Mouse (Mus musculus) hindbrain, embryonic 14.5 days (tissue): ENCODE results near the gene Gm32742. TPM values are rescaled to one million over a fixed set of nuclear protein-coding genes. Genes with fewer than 3 reads are reported as not detected.

Experiments
- ATAC-seq: fragments of 200-750 bp; cut with Nextera tagmentation; 2 replicates; pipeline ENCODE4 v1.8.0; 2017; ENCODE audit warnings: moderate number of reproducible peaks, mild to moderate bottlenecking, moderate TSS enrichment, moderate library complexity; ENCODE audit not compliant: low FRiP score
- DNase-seq: peaks from one replicate; pipeline ENCODE4 v3.0.0-alpha.2; 2015; ENCODE audit warnings: low spot score
- H3K27ac ChIP-seq: fragments of 300-500 bp; sonication (generic); 2 replicates; pipeline ENCODE4 v1.5.1; 2014; ENCODE audit warnings: mild to moderate bottlenecking, moderate library complexity
- H3K27me3 ChIP-seq: fragments of 300-500 bp; sonication (generic); 2 replicates; pipeline ENCODE4 v1.6.1; 2014; ENCODE audit warnings: mild to moderate bottlenecking, low read length, mixed read lengths; ENCODE audit not compliant: control insufficient read depth, insufficient read depth
- H3K36me3 ChIP-seq: fragments of 300-500 bp; sonication (generic); replicated peaks from 2 replicates; pipeline ENCODE4 v1.6.1; 2014; ENCODE audit not compliant: control insufficient read depth, insufficient read depth
- H3K4me1 ChIP-seq: fragments of 300-500 bp; sonication (generic); replicated peaks from 2 replicates; pipeline ENCODE4 v1.6.1; 2014; ENCODE audit warnings: antibody characterized with exemption, low read length, mixed read lengths; ENCODE audit not compliant: control insufficient read depth, insufficient read depth
- H3K4me2 ChIP-seq: fragments of 300-500 bp; sonication (generic); replicated peaks from 2 replicates; pipeline ENCODE4 v1.6.1; 2014; ENCODE audit warnings: mild to moderate bottlenecking, moderate library complexity
- H3K4me3 ChIP-seq: fragments of 300-500 bp; sonication (generic); replicated peaks from 2 replicates; pipeline ENCODE4 v1.5.1; 2014; ENCODE audit warnings: mild to moderate bottlenecking, low read length
- H3K9ac ChIP-seq: fragments of 300-500 bp; sonication (generic); 2 replicates; pipeline ENCODE4 v1.6.1; 2014
- H3K9me3 ChIP-seq: fragments of 300-500 bp; sonication (generic); 2 replicates; pipeline ENCODE4 v1.6.1; 2016; ENCODE audit warnings: low read length; ENCODE audit not compliant: control insufficient read depth
- WGBS: fragments of 180-500 bp; shearing (Covaris S2); extraction: QIAGEN DNeasy Blood & Tissue Kit; methylation state at CpG from one replicate; pipeline ENCODE4 v1.1.7; 2014; 5-methylcytosine and 5-hydroxymethylcytosine counted together
- polyA plus RNA-seq: library from polyadenylated mRNA; unstranded; fragments of >200 nt; fragmentation: Nextera tagmentation; extraction: Ambion mirVana; gene quantifications from 2 replicates; pipeline ENCODE4 v1.2.1, GENCODE M21; 2014

The Gm32742 gene
- polyA plus RNA-seq, result not detected in 2 replicates

- ATAC-seq (no peak), DNase-seq (no peak)
- H3K4me1 ChIP-seq, result no peaks in the 10 kb centered on the region
- H3K4me3 ChIP-seq, result no peak within 1 kb of the TSS
- H3K4me2 ChIP-seq, result no peak within 1 kb of the TSS
- H3K9ac ChIP-seq, result no peak within 1 kb of the TSS
- no peak within 1 kb of the TSS for H3K27ac ChIP-seq
- 54% methylated on average over 6 of the region's 6 CpGs for WGBS
- no peaks in the 10 kb centered on the region for H3K36me3 ChIP-seq
- H3K9me3 ChIP-seq, result no peaks in the 10 kb centered on the region
- no peaks in the 10 kb centered on the region for H3K27me3 ChIP-seq
These were observed at the start of gene Gm32742 for GRCm38 (mm10) chr9:51165312-51166180. Gene Gm32742, minus strand, starts transcription at chr9:51165517.

- no peaks in the 10 kb centered on the region for H3K27me3 ChIP-seq
- no peak for ATAC-seq
These were observed 48.5 kb upstream of the Gm32742 start for GRCm38 (mm10) chr9:51213729-51214237.

GRCm38 (mm10) chr9:51213023-51213728, 47.9 kb upstream of the Gm32742 start, which contains the start of gene Pou2af1:
Gene Pou2af1, plus strand, starts transcription at chr9:51213708.
- Histone ChIP-seq H3K27me3 (no peaks in the 10 kb centered on the region), H3K4me2 (no peak within 1 kb of the TSS), H3K9me3 (no peaks in the 10 kb centered on the region), H3K9ac (no peak within 1 kb of the TSS), H3K36me3 (no peaks in the 10 kb centered on the region), H3K4me3 (no peak within 1 kb of the TSS), H3K4me1 (no peaks in the 10 kb centered on the region), H3K27ac (no peak within 1 kb of the TSS)
- ATAC-seq (no peak), DNase-seq (no peak)
- WGBS, result 81% methylated on average over 20 of the region's 20 CpGs

More at GRCm38 (mm10) chr9:51213729-51214237, 48.5 kb upstream of the Gm32742 start:
- Histone ChIP-seq H3K4me1 (no peaks in the 10 kb centered on the region), H3K9ac (no peak overlapping the region), H3K9me3 (no peaks in the 10 kb centered on the region), H3K36me3 (no peaks in the 10 kb centered on the region), H3K27ac (no peak overlapping the region), H3K4me3 (no peak overlapping the region), H3K4me2 (no peak overlapping the region)
- no peak for DNase-seq
- WGBS, result 96% methylated on average over 6 of the region's 6 CpGs

- Histone ChIP-seq H3K4me3 (no peak overlapping the region), H3K27me3 (no peaks in the 10 kb centered on the region), H3K4me2 (no peak overlapping the region), H3K9me3 (no peaks in the 10 kb centered on the region), H3K27ac (no peak overlapping the region), H3K9ac (no peak overlapping the region), H3K4me1 (no peaks in the 10 kb centered on the region), H3K36me3 (no peaks in the 10 kb centered on the region)
- no peak for DNase-seq
- no peak for ATAC-seq
- whole genome bisulfite sequencing, result 66% methylated on average over 6 of the region's 6 CpGs
These were observed 45.9 kb upstream of the Gm32742 start for GRCm38 (mm10) chr9:51211191-51211590.

GRCm38 (mm10) chr9:51208974-51209332, 43.6 kb upstream of the Gm32742 start:
- Histone ChIP-seq H3K36me3 (no peaks in the 10 kb centered on the region), H3K9ac (no peak overlapping the region), H3K27me3 (no peaks in the 10 kb centered on the region), H3K9me3 (no peaks in the 10 kb centered on the region), H3K4me1 (no peaks in the 10 kb centered on the region), H3K4me2 (no peak overlapping the region), H3K4me3 (no peak overlapping the region), H3K27ac (no peak overlapping the region)
- DNase-seq (no peak), ATAC-seq (no peak)
- WGBS, result 86% methylated on average over 2 of the region's 2 CpGs

- DNase-seq, result no peak
- Histone ChIP-seq H3K27ac (no peak overlapping the region), H3K27me3 (no peaks in the 10 kb centered on the region), H3K9me3 (no peaks in the 10 kb centered on the region), H3K4me3 (no peak overlapping the region), H3K4me1 (no peaks in the 10 kb centered on the region), H3K9ac (no peak overlapping the region), H3K4me2 (no peak overlapping the region), H3K36me3 (no peaks in the 10 kb centered on the region)
- no peak for ATAC-seq
- WGBS, result 71% methylated on average over 4 of the region's 4 CpGs
These were observed 29.5 kb upstream of the Gm32742 start for GRCm38 (mm10) chr9:51194790-51195189.

GRCm38 (mm10) chr9:51190655-51191054, 25.3 kb upstream of the Gm32742 start:
- Histone ChIP-seq H3K36me3 (no peaks in the 10 kb centered on the region), H3K27ac (no peak overlapping the region), H3K4me2 (no peak overlapping the region), H3K4me1 (no peaks in the 10 kb centered on the region), H3K9me3 (no peaks in the 10 kb centered on the region), H3K4me3 (no peak overlapping the region), H3K27me3 (no peaks in the 10 kb centered on the region), H3K9ac (no peak overlapping the region)
- DNase-seq (no peak), ATAC-seq (no peak)
- WGBS, result 88% methylated on average over 3 of the region's 3 CpGs

GRCm38 (mm10) chr9:51185871-51186270, 20.6 kb upstream of the Gm32742 start:
- ATAC-seq, result no peak
- H3K27me3 ChIP-seq, result no peaks in the 10 kb centered on the region
- H3K9ac ChIP-seq, result no peak overlapping the region
- H3K4me3 ChIP-seq, result no peak overlapping the region
- no peaks in the 10 kb centered on the region for H3K4me1 ChIP-seq
- no peaks in the 10 kb centered on the region for H3K36me3 ChIP-seq
- no peak overlapping the region for H3K27ac ChIP-seq
- H3K9me3 ChIP-seq, result no peaks in the 10 kb centered on the region
- no peak overlapping the region for H3K4me2 ChIP-seq
- no peak for DNase-seq
- WGBS, result 79% methylated on average over 5 of the region's 5 CpGs

GRCm38 (mm10) chr9:51185386-51185785, 20.1 kb upstream of the Gm32742 start:
- H3K4me1 ChIP-seq, result no peaks in the 10 kb centered on the region
- no peaks in the 10 kb centered on the region for H3K9me3 ChIP-seq
- H3K36me3 ChIP-seq, result no peaks in the 10 kb centered on the region
- ATAC-seq (no peak), DNase-seq (no peak)
- no peak overlapping the region for H3K4me3 ChIP-seq
- no peaks in the 10 kb centered on the region for H3K27me3 ChIP-seq
- H3K9ac ChIP-seq, result no peak overlapping the region
- 81% methylated on average over 4 of the region's 4 CpGs for WGBS
- no peak overlapping the region for H3K4me2 ChIP-seq
- no peak overlapping the region for H3K27ac ChIP-seq
